Mouse (Mus musculus) stomach, embryonic 15.5 days (tissue): ENCODE data around the gene Zfyve21. TPM values are rescaled to one million over a fixed set of nuclear protein-coding genes. Genes with fewer than 3 reads are reported as not detected.
A peak's percentile ranks its signal among the peaks of the same experiment; 100 is the strongest.

Experiments used
- ATAC-seq: fragments of 200-750 bp; cut with Nextera tagmentation; 2 replicates; pipeline ENCODE4 v1.8.0; 2017; ENCODE audit warnings: low read depth, moderate number of reproducible peaks, moderate TSS enrichment; ENCODE audit not compliant: insufficient read depth, low FRiP score
- H3K27ac ChIP-seq: fragments of 300-500 bp; sonication (generic); 2 replicates; pipeline ENCODE4 v1.5.1; 2015; ENCODE audit warnings: mild to moderate bottlenecking, inconsistent platforms
- H3K27me3 ChIP-seq: fragments of 300-500 bp; sonication (generic); replicated peaks from 2 replicates; pipeline ENCODE4 v1.6.1; 2015; ENCODE audit warnings: inconsistent platforms
- H3K36me3 ChIP-seq: fragments of 300-500 bp; sonication (generic); 2 replicates; pipeline ENCODE4 v1.6.1; 2015; ENCODE audit warnings: inconsistent platforms
- H3K4me1 ChIP-seq: fragments of 300-500 bp; sonication (generic); 2 replicates; pipeline ENCODE4 v1.6.1; 2015; ENCODE audit warnings: inconsistent platforms
- H3K4me2 ChIP-seq: fragments of 300-500 bp; sonication (generic); 2 replicates; pipeline ENCODE4 v1.6.1; 2015; ENCODE audit warnings: mild to moderate bottlenecking, inconsistent platforms
- H3K4me3 ChIP-seq: fragments of 300-500 bp; sonication (generic); replicated peaks from 2 replicates; pipeline ENCODE4 v1.5.1; 2015; ENCODE audit warnings: inconsistent platforms
- H3K9ac ChIP-seq: fragments of 300-500 bp; sonication (generic); 2 replicates; pipeline ENCODE4 v1.6.1; 2015; ENCODE audit warnings: inconsistent platforms
- H3K9me3 ChIP-seq: fragments of 300-500 bp; sonication (generic); 2 replicates; pipeline ENCODE4 v1.6.1; 2016; ENCODE audit warnings: inconsistent platforms
- WGBS: fragments of 180-500 bp; shearing (Covaris S2); methylation state at CpG from one replicate; pipeline ENCODE4 v1.1.7; 2015; 5-methylcytosine and 5-hydroxymethylcytosine counted together
- polyA plus RNA-seq: library from polyadenylated mRNA; unstranded; fragments of >200 nt; fragmentation: Nextera tagmentation; extraction: Ambion mirVana; gene quantifications from 2 replicates; pipeline ENCODE4 v1.2.1, GENCODE M21; 2015

Zfyve21 gene
- polyA plus RNA-seq, 1 experiment from 2014 or later: 140 TPM

GRCm38 (mm10) chr12:111851745-111852144 is 37.8 kb downstream of the Zfyve21 start:
- H3K27me3 ChIP-seq: no peaks in the 10 kb centered on the region
- no peak for ATAC-seq
- 73% methylated on average over 5 of the region's 5 CpGs for WGBS
- H3K4me3 ChIP-seq: no peak overlapping the region
- no peak overlapping the region for H3K27ac ChIP-seq
- H3K4me2 ChIP-seq: no peak overlapping the region
- no peaks in the 10 kb centered on the region for H3K4me1 ChIP-seq
- H3K36me3 ChIP-seq: no peaks in the 10 kb centered on the region
- H3K9ac ChIP-seq: no peak overlapping the region
- no peaks in the 10 kb centered on the region for H3K9me3 ChIP-seq

GRCm38 (mm10) chr12:111853011-111853436 is 39.1 kb downstream of the Zfyve21 start:
- no peak overlapping the region for H3K9ac ChIP-seq
- 50% methylated on average over 10 of the region's 10 CpGs for WGBS

GRCm38 (mm10) chr12:111853546-111853945 is 39.6 kb downstream of the Zfyve21 start:
- Histone ChIP-seq H3K9ac (no peak overlapping the region), H3K27me3 (no peaks in the 10 kb centered on the region), H3K4me2 (no peak overlapping the region), H3K4me1 (no peaks in the 10 kb centered on the region), H3K27ac (no peak overlapping the region), H3K4me3 (no peak overlapping the region), H3K36me3 (no peaks in the 10 kb centered on the region), H3K9me3 (no peaks in the 10 kb centered on the region)
- WGBS: 61% methylated on average over 4 of the region's 4 CpGs
- no peak for ATAC-seq

More at GRCm38 (mm10) chr12:111853011-111853436, 39.1 kb downstream of the Zfyve21 start:
- Histone ChIP-seq H3K4me3 (no peak overlapping the region), H3K9me3 (no peaks in the 10 kb centered on the region), H3K27ac (no peak overlapping the region), H3K36me3 (no peaks in the 10 kb centered on the region), H3K4me2 (no peak overlapping the region), H3K4me1 (no peaks in the 10 kb centered on the region), H3K27me3 (no peaks in the 10 kb centered on the region)
- ATAC-seq: no peak

- no peaks in the 10 kb centered on the region for H3K36me3 ChIP-seq
- H3K4me1 ChIP-seq: no peaks in the 10 kb centered on the region
- no peak overlapping the region for H3K9ac ChIP-seq
- H3K9me3 ChIP-seq: no peaks in the 10 kb centered on the region
- H3K4me3 ChIP-seq: no peak overlapping the region
- H3K27me3 ChIP-seq: no peaks in the 10 kb centered on the region
- H3K27ac ChIP-seq: no peak overlapping the region
- no peak overlapping the region for H3K4me2 ChIP-seq
- WGBS: 98% methylated on average over 2 of the region's 2 CpGs
- no peak for ATAC-seq
Observed at GRCm38 (mm10) chr12:111855448-111855847, 41.5 kb downstream of the Zfyve21 start.

- H3K9me3 ChIP-seq: no peaks in the 10 kb centered on the region
- H3K4me3 ChIP-seq: no peak overlapping the region
- H3K36me3 ChIP-seq: 0 out of 2 replicates have a peak, but pooled peaks cover 6% of the 10 kb centered on the region
- ATAC-seq: no peak
- H3K4me1 ChIP-seq: no peaks in the 10 kb centered on the region
- WGBS: 83% methylated on average over 4 of the region's 4 CpGs
- H3K4me2 ChIP-seq: no peak overlapping the region
- H3K9ac ChIP-seq: no peak overlapping the region
- H3K27ac ChIP-seq: no peak overlapping the region
- no peaks in the 10 kb centered on the region for H3K27me3 ChIP-seq
Observed at GRCm38 (mm10) chr12:111864206-111864824, 50.3 kb downstream of the Zfyve21 start.

GRCm38 (mm10) chr12:111869806-111870205 is 55.8 kb downstream of the Zfyve21 start:
- H3K4me2 ChIP-seq: no peak overlapping the region
- H3K4me3 ChIP-seq: no peak overlapping the region
- 78% methylated on average over 1 of the region's 1 CpGs for WGBS
- no peaks in the 10 kb centered on the region for H3K4me1 ChIP-seq
- ATAC-seq: no peak
- no peak overlapping the region for H3K9ac ChIP-seq
- H3K27ac ChIP-seq: no peak overlapping the region
- H3K27me3 ChIP-seq: no peaks in the 10 kb centered on the region
- 0 out of 2 replicates have a peak, but pooled peaks cover 9% of the 10 kb centered on the region for H3K36me3 ChIP-seq
- no peaks in the 10 kb centered on the region for H3K9me3 ChIP-seq

- H3K4me2 ChIP-seq: no peak overlapping the region
- H3K4me1 ChIP-seq: no peaks in the 10 kb centered on the region
- H3K27me3 ChIP-seq: no peaks in the 10 kb centered on the region
- no peak overlapping the region for H3K27ac ChIP-seq
- ATAC-seq: no peak
- H3K9me3 ChIP-seq: no peaks in the 10 kb centered on the region
- H3K36me3 ChIP-seq: 0 out of 2 replicates have a peak, but pooled peaks cover 7% of the 10 kb centered on the region
- H3K9ac ChIP-seq: no peak overlapping the region
- no peak overlapping the region for H3K4me3 ChIP-seq
- WGBS: 87% methylated on average over 7 of the region's 7 CpGs
Observed at GRCm38 (mm10) chr12:111870811-111871210, 56.8 kb downstream of the Zfyve21 start.

- ATAC-seq: no peak
- Histone ChIP-seq H3K27ac (no peak overlapping the region), H3K4me1 (no peaks in the 10 kb centered on the region)
Observed at GRCm38 (mm10) chr12:111872079-111872478, 58.1 kb downstream of the Zfyve21 start.

GRCm38 (mm10) chr12:111874601-111875140 is 60.7 kb downstream of the Zfyve21 start:
- H3K27me3 ChIP-seq: no peaks in the 10 kb centered on the region
- no peak overlapping the region for H3K27ac ChIP-seq
- H3K9me3 ChIP-seq: no peaks in the 10 kb centered on the region
- no peak for ATAC-seq
- H3K4me2 ChIP-seq: no peak overlapping the region
- H3K4me3 ChIP-seq: no peak overlapping the region
- no peak overlapping the region for H3K9ac ChIP-seq
- H3K36me3 ChIP-seq: 0 out of 2 replicates have a peak, but pooled peaks cover 4% of the 10 kb centered on the region
- no peaks in the 10 kb centered on the region for H3K4me1 ChIP-seq
- 48% methylated on average over 1 of the region's 1 CpGs for WGBS

More at GRCm38 (mm10) chr12:111872079-111872478, 58.1 kb downstream of the Zfyve21 start:
- no peak overlapping the region for H3K4me3 ChIP-seq
- no peak overlapping the region for H3K4me2 ChIP-seq
- H3K9ac ChIP-seq: no peak overlapping the region
- no peaks in the 10 kb centered on the region for H3K27me3 ChIP-seq
- 0 out of 2 replicates have a peak, but pooled peaks cover 7% of the 10 kb centered on the region for H3K36me3 ChIP-seq
- no peaks in the 10 kb centered on the region for H3K9me3 ChIP-seq
- WGBS: 85% methylated on average over 5 of the region's 5 CpGs

- no peaks in the 10 kb centered on the region for H3K27me3 ChIP-seq
- WGBS: 86% methylated on average over 3 of the region's 3 CpGs
- H3K4me2 ChIP-seq: no peak overlapping the region
- ATAC-seq: no peak
- no peak overlapping the region for H3K4me3 ChIP-seq
- 0 out of 2 replicates have a peak, but pooled peaks cover 4% of the 10 kb centered on the region for H3K36me3 ChIP-seq
- no peaks in the 10 kb centered on the region for H3K9me3 ChIP-seq
- H3K27ac ChIP-seq: no peak overlapping the region
- H3K9ac ChIP-seq: no peak overlapping the region
- H3K4me1 ChIP-seq: no peaks in the 10 kb centered on the region
Observed at GRCm38 (mm10) chr12:111875499-111875898, 61.5 kb downstream of the Zfyve21 start.

GRCm38 (mm10) chr12:111878213-111878612 is 64.2 kb downstream of the Zfyve21 start:
- no peaks in the 10 kb centered on the region for H3K36me3 ChIP-seq
- 18% methylated on average over 3 of the region's 3 CpGs for WGBS

More at GRCm38 (mm10) chr12:111878213-111878612, 64.2 kb downstream of the Zfyve21 start:
- no peak overlapping the region for H3K27ac ChIP-seq
- H3K27me3 ChIP-seq: no peaks in the 10 kb centered on the region
- H3K4me3 ChIP-seq: no peak overlapping the region
- no peaks in the 10 kb centered on the region for H3K9me3 ChIP-seq
- H3K4me2 ChIP-seq: no peak overlapping the region
- ATAC-seq: peak; percentile 66; the same call in 1 of the 2 replicates
- no peaks in the 10 kb centered on the region for H3K4me1 ChIP-seq
- H3K9ac ChIP-seq: no peak overlapping the region
